Mouse (Mus musculus): Measurements from ENCODE around the gene Pou4f1.
"Not testable (repeated sequence)": the region's sequence is repeated elsewhere in the genome, so short reads cannot be mapped to it uniquely, and the experiment has no call there.

The Pou4f1 gene

DNA sequence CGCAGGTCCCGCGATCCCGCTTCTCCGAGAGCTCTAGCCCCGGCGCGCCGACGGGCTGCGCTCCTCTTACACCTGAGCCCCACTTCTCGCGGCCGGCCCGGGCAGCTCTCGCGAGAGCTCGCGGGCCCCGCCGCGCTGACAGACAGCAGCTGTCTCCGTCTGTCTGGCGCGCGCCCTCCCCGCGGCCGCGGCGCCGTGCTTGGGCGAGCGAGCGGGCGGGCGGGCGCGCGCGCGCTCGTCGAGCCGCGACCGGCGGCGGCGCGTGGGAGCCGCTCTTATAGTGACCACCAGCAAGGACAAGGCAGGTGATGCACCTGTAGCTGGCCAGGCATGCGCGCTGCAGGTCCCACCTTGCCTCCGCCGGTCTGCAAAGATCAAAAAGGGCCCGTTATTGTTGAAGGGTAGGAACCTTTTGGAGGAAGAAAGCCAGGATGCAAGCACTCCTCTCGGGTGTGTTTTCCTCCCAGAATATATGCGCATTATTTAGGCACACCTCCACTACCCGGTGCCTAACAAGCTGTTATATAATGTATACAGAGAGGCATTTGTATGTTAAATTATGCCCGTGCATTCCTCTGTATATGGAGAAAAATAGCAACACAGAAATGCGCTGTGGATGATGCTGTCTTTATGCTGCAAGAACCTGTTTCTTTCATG, at the start of gene Pou4f1:
Gene Pou4f1 (minus strand): TSS at position 34 of the 657 bp plus-strand sequence.
- in situ Hi-C loops (cut with MboI): no loop called here

DNA sequence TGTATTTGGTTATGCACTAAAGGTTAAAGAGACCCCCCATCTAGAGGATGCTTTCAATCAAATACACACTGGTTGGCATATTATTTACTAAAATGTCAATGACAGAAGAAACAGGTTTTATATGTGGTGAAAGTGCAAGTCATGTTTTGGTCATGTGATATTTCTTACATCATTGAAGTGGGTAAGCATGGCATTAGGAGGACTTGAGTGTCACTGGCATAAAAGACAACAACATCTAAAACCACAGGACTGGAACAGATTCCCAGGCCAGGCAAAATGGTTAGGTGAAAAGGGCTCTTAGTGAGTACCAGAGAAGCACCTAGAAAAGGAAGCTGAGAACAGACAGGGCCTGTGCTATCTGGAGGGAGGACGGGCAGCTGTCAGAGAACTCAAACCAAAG, 43.9 kb upstream of the Pou4f1 start:
- in situ Hi-C loops (cut with MboI): no loop called here

DNA sequence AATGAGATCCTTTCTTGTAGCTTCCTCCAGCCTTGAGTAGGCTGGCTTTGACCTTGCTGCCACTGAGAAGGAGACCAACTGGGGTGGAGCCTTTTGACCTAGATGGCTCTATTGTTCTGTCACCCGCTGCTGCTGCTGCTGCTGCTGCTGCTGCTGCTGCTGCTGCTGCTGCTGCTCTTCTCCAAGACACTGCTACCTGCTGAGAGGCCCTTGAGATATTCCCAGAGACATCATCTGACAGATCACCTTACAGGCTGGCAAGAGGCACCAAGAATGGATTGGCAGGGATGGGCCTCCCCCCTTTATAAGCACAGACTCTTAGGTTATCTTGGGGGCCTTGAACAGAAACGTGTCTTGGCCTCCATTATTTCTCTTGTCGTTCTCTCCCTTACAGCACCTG, 35.0 kb upstream of the Pou4f1 start:
- in situ Hi-C loops (cut with MboI): not testable (repeated sequence)

DNA sequence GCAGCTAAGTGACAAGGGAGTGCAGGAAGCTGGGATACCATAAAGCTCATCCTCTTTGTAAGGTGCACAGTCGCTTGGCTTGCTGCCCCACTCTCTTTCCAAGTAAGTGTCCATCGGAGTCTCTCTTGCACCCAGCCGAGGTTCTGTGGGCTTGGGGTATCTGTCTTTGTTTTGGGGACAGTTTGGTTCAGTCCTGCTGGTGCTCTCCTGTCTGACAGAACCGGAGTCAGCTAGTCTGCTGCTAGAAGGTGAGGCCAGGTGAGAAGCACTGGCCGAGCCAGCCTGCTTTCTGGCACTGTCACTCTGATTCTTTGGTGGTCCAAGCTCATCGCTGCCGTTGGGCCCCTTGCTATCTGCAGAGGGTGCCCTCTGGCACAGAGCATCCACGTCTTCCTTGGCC, 12.0 kb upstream of the Pou4f1 start:
- in situ Hi-C loops (cut with MboI): no loop called here

DNA sequence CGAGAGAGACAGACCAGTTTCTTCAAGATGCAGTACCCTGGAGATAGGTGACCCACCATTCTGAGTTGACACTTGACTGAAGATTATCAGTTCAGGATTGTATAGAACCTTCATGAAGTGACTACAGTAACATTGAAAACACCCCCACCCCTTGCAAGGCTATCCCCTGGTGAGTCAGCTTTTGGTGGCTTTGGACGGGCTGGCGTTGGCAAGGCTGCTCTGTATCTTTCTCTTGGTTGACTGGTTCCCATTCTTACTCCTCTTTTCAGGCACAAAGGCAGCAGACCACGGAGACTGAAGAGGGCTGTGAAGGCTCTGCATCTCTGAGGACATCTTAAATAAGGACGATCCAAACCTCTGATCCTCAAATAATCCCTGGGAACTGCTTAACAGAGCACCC, 10.8 kb upstream of the Pou4f1 start:
- in situ Hi-C loops (cut with MboI): no loop called here

DNA sequence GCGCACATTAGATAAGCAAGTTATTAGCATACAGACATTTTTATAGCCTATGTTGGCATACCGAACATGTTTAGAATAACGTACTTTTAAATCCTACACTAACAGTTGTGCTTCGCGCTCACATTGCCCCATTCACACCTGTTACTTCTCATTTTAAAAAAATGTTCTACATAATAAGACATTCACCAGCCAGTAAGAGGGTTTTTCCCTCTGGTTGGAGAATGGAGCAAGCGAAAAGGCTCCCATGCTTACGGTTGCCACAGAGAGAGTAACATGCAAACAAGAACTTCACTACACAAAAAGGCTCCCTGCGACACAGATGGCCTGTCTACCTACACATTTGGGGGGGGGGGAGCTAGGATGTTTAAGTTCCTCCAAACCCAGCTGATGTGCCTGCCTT, 9.8 kb upstream of the Pou4f1 start:
- in situ Hi-C loops (cut with MboI): no loop called here

DNA sequence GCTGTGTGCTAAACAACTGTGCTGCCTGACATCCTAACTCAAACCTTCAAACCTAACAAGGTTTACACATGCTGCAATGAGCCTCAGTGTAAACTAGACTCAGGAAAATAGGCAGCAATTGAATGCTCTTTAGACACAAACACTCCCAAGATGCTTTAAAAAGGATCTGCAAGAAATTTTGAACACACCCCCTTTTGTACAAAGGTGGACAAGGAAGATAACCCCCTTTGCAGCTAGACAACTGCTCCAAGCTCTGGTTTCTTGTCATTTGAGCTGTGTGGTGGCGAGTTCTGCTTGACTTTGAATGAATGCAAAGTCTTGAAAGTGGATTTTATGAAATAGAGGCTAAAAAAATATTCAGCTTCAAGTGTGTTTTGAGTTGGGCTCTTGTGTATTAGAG, 7.6 kb upstream of the Pou4f1 start:
- in situ Hi-C loops (cut with MboI): no loop called here

DNA sequence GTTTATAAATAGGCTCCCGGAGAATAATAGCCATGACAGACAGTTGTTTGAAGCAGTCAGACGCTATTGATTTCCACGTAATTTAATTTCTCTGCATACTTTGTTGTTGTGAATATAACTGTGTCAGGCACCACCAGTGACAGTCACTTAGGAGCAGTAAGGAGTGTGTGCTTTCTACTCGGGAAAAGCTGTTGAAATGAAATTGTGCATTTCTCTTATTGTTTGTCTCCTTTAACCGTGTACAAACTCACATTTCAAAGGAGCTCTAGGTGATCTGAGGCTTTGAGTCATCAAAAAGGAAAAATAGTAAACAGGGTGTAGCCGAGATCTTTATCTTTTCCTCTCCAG, 798 bp upstream of the Pou4f1 start:
- in situ Hi-C loops (cut with MboI): no loop called here

DNA sequence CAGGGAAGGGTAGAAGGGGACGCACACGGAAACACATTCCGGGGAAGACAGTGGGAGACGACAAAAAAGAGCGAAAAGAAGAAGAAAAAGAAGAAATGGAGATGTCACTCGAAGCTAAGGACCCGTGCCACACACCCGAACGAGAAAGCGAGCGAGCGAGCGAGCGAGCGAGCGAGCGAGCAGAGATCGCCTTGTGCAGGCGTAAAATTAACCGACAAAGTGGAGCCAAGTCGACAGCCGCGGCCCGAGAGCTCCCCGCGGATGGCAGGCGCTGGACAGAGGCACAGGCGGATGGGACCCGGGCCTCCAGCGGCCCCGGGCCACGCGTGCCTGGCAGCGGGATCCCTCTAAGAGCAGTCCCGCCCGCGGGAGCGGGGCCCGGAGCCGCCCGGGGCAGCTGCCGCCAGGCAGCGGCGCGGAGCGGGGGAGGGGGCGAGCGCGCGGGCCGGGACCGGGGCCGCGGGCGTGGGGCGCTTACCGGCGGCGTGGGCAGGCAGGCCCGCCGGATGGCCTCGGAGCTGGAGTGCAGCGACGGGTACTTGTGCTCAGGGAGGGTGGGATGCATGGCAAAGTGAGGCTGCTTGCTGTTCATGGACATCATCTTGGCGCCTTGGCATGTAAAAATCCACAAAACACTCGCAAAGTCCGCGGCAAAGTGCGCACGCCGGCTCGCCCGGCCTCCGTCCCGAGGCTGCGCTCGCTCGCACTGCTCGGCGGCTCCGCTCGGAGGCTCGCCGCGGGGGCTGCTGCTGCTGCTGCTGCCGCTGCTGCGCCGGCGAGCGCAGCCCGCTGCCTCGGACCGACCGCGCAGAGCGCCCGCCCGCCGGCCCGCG, 450 bp downstream of the Pou4f1 start:
- in situ Hi-C loops (cut with MboI): no loop called here

DNA sequence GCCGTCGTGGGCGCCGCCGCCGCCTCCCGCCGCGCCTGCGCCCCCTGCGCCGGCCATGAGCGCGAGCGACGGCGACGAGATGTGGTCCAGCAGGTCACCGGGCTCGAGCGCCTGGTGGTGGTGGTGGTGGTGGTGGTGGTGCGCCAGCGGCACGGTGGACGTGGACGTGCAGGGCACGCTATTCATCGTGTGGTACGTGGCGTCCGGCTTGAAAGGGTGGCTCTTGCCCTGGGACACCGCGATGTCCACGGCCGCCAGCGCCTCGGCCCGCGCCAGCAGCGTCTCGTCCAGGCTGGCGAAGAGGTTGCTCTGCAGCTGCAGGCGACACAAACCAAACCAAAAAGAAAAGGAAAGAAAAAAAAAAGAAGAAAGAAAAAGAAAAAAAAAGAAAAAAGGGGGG, 1.2 kb downstream of the Pou4f1 start:
- in situ Hi-C loops (cut with MboI): no loop called here

DNA sequence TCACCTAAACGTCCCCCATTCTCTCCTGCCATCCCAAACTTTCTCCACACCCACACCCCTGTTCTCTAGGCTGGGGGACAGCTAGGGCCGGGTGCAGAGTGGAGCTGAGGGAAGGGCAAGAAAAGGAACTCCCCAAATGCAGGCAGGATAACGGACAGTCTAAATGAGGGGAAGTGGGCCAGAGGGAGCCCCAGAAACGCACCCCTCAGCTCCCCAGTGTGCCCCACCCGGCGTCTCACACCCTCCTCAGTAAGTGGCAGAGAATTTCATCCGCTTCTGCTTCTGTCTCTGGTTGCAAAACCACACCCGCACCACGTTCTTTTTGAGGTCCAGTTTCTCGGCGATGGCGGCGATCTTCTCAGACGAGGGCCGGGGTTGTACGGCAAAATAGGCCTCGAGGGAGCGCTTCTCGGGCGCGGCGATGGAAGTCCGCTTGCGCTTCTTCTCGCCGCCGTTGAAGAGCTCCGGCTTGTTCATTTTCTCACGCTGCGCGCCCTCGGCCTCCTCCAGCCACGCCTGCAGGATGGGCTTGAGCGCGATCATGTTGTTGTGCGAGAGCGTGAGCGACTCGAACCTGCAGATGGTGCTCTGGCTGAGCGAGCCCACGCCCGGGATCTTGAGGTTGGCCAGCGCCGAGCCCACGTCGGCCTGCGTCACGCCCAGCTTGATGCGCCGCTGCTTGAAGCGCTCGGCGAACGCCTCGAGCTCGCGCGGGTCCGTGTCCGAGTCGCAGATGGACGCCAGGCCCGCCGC, 2.1 kb downstream of the Pou4f1 start:
- in situ Hi-C loops (cut with MboI): no loop called here

DNA sequence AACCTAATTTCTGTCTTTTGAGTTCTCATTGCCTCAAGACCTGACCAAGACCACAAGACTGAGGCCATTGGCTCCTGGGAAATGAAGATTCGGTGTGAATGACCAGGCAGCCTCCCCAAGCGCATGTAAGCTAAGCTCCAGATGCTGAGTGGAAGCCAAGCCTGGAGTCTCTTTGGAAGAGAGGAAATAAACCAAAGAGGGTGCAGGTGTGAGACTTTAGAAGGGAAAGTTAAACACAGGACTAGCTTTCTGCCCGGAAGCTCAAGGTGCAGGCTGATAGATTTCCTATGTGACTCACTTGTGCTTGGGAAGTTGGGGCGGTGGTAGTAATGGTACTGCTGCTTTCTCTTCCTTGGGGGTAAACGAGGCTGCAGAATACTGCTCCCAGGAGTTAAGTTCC, 3.0 kb downstream of the Pou4f1 start:
- in situ Hi-C loops (cut with MboI): no loop called here

DNA sequence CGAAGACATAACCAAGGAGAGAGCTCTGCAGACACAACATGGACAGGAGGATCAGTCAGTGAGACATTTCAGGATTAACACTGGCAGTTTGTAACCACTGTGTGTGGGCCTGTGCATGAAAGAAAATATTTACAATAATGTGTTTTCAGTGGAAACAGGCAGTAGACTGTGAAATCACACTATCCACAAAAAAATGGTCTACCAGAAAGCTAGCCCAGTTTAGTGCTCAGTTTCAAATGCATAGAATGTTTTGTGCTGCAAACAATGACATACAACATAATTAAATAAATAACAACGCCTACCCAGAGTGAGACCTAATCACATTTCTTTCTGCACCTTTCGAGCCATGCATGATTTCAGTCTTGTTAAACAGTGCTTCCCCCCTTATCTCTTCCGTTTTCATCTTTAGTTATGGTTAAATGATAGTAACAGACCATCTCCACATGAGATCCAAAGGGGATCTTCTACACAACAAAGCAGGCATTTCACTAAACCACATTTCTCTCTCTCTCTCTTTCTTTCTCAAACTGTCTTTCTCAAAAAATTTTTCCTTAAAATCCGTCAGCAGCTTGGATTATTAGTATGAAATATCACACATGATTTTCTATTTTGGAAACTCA, 4.1 kb downstream of the Pou4f1 start:
- in situ Hi-C loops (cut with MboI): no loop called here

DNA sequence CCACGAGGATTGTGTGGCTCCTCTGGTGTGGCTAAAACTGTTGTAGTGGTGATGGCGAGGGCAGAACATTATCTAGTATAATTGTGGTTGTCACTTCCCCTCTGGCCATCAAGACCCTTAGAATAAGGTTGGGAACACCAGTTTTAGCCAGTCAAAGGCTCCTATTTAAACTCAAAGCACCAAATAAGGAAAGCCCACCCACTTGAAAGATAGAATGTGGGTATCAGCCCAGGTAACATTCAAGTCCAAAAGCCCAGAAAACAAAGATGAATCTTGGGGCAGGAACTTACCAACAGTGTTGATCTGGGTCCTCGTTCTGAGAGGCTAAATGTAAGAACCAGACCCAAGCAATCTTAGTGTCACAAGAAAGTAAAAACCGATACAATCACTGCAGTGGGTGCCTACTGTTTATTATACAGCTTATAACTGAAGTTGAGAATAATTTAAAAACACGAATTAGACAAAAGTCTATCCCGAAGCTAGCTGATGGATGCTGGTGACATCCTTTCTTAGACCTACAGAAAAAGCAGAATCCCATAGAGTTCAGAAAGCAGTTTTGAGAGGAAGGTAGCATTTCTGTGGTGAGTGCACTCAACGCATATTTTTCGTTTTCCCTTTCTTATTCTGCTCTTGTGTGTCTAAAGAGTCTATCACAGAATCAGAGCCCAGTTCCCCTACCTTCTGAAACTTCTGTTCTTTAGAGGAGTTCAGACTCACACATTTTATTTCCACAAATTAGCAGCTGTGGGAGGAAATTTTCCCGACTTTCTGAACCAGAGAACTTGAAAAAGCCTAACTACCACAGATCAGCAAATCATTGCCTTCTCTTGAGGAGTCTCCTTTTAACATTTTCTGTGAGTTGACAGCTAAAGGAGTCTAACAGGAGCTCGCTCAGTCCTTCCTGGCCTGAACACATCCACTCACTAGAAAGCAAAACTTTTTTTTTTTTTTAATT, 6.2 kb downstream of the Pou4f1 start:
- in situ Hi-C loops (cut with MboI): no loop called here

DNA sequence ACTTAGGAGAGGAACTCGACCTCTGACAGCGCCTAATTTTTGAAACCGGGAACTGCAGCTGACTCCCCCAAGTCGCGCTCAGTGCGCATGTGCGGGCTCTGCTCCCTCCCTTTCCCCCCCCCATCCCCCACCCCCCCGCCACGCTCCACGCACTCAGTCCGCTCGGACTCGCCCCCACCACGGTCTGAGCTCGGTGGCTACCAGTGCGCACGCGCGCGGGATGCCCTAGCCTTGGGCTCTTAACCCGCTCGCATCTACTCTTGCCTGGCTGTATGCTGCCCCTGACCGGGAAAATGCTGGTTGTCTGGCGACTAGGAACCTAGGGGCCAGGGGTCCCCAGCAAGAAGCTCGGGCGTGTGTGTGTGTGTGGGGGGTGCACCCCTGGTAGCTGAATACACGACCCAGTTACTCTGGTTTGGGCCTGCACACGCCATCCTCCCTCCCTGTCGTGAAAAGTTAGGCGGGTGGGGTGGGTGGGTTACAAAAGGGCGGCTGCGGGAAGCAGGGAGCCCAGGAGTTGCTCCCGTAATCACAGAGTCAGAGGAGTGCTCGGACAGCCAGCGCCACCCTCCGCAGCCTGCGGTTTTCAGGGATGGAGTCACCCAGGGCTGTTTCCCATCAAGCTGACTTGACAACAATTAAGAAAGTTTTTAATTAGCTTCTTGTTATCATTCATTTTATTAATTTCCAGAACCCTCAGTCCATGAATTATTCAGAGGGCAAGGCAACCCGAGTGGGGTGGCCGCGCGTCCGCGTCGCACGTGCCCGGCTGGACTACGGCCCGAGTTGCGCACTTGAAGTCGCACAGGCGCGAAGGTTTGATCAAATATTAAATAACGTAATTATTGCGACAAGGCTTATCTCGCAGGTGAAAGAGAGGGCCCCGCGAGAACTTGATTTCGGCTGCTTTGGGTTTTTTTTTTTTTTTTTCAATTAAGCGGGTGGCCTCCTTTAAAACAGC, 7.2 kb downstream of the Pou4f1 start:
- in situ Hi-C loops (cut with MboI): no loop called here

DNA sequence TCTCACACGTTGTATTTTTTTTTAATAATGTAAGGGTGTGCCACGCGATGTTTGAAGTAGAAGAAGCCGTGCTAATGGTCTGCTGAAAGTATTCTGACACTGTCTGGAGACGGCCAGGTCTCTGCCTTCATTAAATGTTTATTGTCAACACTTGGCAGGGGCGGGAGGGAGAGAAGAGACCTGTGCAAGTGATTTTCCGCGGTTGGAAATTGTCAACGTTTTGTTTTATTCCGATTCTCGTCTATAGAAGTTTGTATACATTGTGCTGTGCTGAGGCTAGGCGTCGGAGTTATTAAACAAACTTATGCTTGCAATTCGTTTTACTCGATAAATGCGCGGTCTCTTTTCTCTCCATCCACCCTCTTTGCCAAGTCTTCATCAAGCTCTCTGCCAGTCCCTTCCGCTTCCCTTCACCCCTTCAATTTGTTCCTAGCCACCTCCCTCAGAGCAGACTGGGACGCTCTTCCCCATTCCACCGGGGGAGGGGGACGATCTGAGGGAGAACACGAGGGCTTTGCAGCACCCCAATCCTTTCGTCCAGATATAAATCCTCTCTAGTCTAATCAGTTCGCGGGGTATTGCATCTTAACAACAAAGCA, 8.2 kb downstream of the Pou4f1 start:
- in situ Hi-C loops (cut with MboI): no loop called here

DNA sequence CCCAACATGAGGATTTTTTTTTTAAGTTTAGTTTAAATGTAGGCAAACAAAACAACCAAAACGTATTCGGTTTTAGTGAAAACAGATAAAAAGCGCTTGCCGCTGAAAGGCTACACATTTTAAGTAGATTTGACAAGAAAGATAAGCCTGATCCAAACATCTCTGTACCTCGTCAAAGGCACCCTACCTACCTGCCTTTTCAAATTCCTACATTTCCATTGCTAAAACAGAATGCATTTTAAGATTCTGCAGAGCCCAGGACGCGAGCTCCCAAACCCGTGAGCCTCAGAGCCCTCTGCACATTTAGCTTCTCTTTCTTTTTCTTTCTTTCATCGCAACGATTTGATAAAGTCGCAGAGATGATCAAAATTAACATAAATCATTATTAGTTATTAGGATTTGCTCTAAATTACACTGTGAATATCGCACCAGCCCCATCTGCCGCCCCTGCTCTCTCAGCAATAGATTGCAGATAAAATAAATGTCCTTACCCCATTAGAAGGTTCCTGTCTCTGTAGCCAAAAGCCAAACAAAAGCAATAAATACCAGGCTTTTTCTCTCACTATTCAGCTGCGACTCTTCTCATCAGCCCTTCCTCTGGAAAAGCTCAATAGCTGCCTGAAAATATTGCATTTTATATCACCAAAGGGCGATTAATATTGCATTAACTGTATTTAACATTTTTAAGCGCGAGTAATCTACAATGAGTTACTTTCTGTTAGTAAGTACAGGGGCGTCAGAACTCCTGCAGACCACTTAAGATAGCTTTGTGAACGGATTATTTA, 8.9 kb downstream of the Pou4f1 start:
- in situ Hi-C loops (cut with MboI): no loop called here

DNA sequence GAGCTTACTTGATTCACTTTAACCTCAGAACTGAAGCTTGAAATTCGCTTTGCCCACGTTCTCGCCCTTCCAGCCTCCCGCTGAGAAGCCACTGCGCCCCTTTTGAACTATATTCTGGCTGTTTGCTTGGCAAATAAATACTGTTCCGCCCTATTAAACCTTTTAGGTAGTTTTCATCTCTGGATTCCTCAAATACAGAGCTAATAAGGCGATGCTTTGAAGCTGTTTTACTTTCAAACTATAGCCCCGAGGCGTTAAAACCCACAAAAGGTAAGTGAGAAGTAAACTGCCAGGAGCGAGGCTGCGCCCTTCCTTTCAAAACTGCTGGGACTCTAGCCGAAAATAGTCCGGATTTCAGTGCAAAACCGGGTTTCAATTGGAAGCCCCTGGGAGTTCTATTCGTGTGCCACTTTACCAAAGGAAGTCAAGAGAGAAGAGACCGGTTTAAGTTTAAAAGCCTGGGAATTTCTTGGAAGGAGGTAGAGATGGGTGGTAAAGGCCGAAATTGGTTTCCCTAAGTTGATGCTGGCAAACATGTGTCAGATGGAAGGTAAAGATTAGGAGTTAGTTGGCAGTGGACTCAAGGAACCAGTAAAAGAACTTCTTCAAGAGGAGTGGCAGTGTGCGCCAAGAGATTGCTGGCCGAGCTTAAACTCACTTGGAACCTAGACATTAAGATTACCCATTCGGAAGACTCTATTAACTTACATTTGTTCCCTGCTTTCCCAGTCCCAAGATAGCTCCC, 9.7 kb downstream of the Pou4f1 start:
- in situ Hi-C loops (cut with MboI): no loop called here

Measured in mature B cell (primary cell).